Mouse (Mus musculus): ENCODE data around the gene S100a5.

Gene S100a5

DNA sequence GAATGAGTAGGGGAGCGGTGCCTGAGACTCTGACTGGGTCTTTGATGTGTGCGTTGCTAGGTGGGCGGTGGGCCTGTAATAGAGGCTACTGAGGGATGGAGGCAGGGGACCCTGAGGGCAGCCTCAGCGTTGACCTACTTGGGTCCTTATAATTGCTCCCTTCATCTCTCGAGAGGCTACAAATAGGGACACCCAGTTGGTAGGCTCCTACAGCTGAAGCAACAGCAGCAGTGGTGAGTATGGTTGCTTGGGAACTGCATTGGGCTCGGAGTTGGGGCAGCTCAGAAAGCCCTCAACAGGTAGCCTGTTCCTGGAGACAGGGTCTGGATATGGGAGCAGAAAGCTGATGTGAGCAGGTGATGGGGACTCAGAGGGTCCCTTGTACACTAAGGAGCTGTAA is 8.3 kb upstream of the S100a5 start:
- no peak for ATAC-seq (ENCODE audit: low TSS enrichment)

DNA sequence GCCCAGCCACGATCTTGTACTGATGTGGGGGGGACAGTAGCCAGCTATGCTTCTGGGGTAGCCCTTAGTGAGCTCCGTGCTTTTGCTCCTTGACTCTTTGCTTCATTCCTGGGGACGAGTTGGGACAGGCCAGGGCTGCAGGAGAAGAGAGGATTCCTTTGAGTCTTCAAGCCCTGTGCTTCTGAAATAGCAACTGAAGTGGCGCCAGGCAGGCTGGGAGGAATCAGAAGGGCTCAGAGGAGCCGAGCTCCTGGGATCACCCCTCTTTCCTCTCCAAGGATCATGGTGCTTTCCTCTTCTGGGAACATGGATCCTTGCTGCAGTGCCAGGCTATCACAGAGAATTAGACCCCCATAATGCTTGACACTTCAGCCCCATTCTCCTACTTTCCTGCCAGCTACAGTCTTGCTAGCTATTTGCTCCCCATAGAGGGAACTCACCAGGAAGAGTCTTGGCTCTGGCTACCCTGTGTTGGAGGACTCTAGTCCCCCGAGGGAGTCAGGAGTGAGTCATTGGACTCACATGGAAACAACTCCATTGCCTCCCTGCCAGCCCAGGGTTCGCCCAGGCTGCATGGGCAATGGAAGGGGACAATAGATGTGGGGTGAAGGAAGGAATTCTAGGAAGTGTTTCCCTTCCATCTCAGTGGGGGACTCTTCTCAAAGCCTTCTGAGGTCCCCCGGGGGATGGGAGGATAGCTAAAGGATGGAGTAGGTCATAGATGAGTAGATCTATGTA is 7.7 kb upstream of the S100a5 start:
- ATAC-seq (ENCODE audit: low TSS enrichment) = peak; percentile 67

DNA sequence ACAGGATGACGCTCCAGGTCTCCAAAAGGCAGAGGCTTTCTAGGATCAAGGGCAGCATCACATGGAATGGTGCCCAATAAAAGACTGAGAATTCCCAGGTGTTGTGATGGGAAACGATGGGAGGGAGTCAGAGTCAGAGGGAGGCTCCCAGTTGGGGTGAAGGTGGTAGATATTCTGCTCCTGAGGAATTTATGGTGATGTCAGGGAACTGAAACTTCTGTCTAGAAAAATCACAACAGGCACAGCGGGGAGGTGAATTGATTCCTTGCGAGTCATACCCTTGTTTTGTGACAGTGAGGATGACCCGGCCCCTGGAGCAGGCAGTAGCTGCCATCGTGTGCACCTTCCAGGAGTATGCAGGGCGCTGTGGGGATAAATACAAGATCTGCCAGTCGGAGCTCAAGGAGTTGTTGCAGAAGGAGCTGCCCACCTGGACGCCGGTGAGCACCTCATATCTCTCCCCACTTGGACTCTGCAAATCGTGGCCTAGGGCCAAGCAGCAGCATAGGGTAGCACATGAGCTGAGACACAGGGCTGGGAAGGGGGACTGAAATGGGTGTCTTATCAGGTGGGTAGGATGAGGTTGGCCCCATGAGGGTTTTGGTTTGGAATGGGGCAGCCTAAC is 6.7 kb upstream of the S100a5 start, which contains the start of gene Gm42674:
TSS of gene Gm42674 (plus strand) at position 419 of the 625 bp plus-strand sequence.
- ATAC-seq (ENCODE audit: low TSS enrichment) = no peak

DNA sequence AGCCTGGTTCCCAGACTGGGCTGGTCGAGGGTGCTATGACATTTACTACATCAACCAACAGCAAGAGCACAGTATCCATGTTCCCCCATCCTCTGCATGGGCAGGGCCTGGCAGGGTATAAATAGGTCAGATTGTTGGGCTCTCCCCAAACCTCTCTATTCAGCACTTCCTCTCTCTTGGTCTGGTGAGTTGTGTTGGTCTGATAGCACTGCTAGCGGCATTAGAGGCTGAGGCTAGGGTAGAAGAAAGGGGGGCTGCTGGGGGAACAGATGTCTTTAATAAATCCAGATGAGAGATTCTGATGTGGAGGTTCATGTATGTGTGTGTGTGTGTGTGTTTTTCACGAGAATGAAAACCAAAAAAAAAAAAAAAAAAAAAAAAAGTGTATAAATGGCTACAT is 4.7 kb upstream of the S100a5 start, which contains the start of gene S100a4:
TSS of gene S100a4 (plus strand) at position 149 of the 400 bp plus-strand sequence.
- ATAC-seq (ENCODE audit: low TSS enrichment) = no peak

DNA sequence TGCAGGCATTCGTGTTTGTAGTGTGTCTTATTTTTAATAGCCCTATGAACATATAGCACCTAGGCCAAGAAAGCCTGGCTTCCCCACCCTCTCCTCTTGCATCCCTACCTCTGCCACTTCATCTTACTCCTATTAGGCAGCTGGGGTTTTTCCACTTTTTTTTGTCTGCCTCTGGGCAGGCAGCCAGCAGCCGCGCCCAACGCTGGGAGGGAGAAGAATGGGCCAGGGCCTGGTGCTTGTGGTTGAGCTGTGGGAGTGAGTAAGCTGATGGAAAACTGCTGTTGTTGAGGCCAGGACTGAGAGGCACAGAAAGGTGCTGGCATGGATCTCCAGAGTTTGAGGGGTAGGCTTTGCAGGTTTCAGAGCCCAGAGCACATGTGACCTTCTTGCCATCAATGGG is 3.9 kb upstream of the S100a5 start:
- peak; percentile 56 for ATAC-seq (ENCODE audit: low TSS enrichment)

DNA sequence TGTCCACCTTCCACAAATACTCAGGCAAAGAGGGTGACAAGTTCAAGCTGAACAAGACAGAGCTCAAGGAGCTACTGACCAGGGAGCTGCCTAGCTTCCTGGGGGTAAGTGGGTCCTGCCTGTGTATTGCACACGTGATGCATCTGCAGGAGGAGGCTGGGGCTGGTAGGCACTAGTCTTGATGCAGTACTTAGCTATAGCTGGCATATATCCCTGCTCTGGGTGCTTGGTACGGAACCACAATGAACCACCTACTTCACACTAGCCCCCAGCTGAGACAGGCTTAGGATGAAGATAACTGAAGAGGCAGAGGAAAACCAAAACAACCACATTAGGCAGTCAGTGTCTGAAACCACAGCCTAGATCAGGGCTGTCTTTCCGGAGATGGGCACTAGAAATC is 3.3 kb upstream of the S100a5 start:
- peak; percentile 32 for ATAC-seq (ENCODE audit: low TSS enrichment)

DNA sequence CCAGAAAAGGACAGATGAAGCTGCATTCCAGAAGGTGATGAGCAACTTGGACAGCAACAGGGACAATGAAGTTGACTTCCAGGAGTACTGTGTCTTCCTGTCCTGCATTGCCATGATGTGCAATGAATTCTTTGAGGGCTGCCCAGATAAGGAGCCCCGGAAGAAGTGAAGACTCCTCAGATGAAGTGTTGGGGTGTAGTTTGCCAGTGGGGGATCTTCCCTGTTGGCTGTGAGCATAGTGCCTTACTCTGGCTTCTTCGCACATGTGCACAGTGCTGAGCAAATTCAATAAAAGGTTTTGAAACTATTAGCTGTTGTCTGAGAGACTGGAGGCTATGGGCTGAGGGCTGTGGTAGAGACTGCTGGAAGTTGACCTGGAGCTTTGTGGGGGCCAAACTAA is 2.6 kb upstream of the S100a5 start:
- no peak for ATAC-seq (ENCODE audit: low TSS enrichment)

DNA sequence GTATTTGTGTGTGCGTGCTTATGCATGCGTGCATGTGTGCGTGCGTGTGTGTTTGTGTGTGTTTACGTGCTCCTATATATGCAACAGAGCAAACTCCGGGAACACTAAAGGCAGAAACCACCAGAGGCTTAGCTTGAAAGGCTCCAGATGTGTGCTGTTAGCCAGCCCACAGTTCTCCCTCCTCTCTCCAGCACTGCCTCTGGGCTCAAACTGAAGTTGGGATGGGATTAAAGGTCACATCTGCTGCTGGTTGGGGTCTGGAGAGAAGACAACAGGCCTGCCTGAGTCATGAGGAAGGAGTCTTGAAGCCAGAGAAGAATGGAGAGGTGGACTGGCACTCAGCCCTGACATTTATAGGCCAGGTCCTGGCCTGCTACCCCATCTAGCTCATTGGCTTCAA is 2.1 kb upstream of the S100a5 start:
- no peak for ATAC-seq (ENCODE audit: low TSS enrichment)

DNA sequence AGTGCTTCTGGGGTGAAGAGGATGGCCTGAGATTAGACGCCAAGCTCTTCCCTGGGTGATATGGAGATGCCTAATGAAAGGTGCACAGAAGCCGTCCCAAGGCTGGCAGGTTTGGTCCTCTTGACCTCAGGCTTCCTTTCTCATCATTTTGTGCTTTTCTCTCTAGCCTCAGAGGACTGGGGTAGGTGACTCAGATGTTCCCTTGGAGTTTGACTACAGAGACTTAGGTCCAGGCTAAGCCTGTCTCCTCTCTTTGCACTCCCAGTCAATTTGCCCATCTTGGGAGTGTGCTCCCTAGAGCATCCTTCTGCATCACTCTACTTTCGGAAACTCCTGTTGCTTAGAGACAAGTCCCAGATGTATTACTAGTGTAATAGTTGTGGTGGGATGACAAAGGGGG is 962 bp upstream of the S100a5 start:
- ATAC-seq (ENCODE audit: low TSS enrichment) = no peak

DNA sequence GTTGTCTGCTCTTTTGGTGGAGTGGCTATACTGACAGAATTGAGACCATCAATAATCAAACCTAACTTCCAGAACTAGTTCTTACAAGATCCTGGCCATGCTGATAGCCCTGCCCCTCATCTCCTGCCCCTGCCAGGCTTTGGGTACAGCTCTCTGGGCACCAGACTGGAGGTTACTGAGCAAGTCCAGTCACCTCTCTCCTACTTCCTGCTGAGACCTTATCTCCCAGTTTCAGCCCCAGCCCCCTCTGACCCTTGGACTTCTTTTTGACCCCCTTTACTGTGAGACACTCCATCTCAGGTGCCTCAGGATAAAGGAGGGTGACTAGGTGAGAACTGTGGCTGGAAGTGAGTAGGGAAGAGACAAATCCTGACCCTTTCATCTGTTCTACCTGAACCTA is 779 bp downstream of the S100a5 start:
- no peak for ATAC-seq (ENCODE audit: low TSS enrichment)

DNA sequence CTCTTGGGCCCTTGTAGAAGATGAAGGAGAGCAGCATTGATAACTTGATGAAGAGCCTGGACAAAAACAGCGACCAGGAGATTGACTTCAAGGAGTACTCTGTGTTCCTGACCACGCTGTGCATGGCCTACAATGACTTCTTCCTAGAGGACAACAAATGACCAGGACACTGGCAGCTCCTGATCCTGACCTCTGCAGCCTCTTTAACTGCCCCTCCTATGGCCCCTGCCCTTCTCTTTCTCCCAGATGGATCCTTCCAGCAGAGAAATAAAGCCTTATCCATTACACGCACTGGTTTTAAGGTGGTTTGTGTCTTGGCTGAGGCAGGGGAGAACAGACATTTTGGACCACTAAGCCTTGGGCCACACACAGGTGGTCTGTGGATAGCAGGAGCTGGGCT is 3.2 kb downstream of the S100a5 start:
- ATAC-seq (ENCODE audit: low TSS enrichment) = no peak

DNA sequence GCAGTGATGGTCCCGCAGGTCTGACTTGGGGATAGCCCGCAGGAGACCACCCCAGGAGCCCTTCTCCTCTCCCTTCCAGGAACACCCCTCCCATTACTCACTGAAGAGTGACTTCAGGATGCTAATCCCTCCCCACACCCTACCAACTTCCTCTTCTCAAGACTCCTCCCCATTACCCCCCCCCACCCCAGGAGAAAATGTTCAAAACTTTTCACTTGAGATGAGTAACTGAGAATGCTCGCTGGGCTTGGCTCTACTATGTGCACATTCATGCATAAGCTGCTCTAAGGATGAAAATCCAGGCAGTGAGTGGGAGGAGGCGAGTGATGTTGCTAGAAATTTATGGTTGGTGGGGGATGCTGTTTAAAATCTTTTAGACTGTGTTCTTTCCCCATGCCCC is 3.7 kb downstream of the S100a5 start:
- no peak for ATAC-seq (ENCODE audit: low TSS enrichment)

DNA sequence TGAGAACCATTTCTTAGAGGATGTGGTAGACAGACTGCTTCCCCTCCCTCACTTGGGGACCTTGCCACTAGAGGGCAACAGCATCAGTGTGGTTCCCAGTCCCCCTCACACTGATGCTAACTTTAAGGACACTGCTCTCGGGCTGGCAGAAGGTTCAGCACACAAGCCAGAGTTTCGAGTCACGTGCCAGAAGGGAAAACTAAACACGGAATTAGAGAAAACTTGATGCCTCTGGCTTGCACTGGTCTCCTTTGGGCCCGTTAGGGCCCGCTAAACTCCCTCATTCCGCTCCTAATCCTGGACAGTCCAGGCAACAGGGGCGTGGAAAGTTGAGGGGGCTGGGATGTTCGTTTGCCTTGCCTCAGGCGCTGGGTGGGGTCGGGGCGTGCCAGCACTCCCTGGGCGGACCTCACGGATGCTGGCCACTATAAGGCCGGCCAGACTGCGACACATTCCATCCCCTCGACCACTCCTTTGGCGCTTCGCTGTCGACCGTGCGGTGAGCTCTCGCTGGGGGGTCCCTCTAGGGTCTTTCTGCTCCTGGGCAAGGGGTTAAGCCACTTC is 4.5 kb downstream of the S100a5 start, which contains the start of gene S100a6:
TSS of gene S100a6 (plus strand) at position 155 of the 564 bp plus-strand sequence.
- peak; percentile 70 for ATAC-seq (ENCODE audit: low TSS enrichment)

DNA sequence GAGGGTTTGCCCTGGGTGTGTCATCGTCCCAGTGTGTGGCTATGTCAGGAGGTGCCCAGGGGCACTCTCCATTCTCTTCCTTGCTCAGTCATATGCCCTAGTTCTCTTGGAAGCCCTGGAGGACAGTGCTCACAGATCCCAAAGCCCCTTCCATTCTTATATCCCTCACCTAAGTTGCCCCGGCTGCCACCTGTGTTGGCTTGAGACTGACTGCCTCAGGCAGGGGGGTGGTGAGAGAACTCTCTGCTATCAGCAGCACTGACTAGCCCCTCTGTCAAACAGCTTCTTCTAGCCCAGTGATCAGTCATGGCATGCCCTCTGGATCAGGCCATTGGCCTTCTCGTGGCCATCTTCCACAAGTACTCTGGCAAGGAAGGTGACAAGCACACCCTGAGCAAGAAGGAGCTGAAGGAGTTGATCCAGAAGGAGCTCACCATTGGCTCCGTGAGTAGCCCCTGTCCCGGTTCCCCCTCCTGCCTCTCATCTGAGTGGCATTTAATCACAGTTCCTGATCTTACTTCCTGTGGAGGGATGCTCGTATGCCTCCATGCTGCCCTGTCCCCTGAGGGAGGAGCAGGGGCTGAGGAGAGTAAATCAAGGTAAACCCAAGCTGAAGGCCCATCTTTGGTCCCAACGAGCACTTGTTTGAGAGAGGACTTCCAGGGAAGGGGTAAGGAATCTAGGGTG is 5.3 kb downstream of the S100a5 start:
- ATAC-seq (ENCODE audit: low TSS enrichment) = no peak

DNA sequence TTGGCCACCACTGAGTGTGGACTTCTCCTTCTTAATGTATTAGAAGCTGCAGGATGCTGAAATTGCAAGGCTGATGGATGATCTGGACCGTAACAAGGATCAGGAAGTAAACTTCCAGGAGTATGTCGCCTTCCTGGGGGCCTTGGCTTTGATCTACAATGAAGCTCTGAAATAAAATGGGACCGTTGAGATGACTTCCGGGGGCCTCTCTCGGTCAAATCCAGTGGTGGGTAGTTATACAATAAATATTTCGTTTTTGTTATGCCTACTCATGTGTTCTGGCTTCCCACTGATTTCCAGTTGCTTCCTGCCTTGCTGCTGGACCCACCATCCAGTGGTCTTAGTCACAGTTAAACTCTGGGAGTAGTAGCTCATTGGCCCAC is 5.8 kb downstream of the S100a5 start:
- no peak for ATAC-seq (ENCODE audit: low TSS enrichment)

DNA sequence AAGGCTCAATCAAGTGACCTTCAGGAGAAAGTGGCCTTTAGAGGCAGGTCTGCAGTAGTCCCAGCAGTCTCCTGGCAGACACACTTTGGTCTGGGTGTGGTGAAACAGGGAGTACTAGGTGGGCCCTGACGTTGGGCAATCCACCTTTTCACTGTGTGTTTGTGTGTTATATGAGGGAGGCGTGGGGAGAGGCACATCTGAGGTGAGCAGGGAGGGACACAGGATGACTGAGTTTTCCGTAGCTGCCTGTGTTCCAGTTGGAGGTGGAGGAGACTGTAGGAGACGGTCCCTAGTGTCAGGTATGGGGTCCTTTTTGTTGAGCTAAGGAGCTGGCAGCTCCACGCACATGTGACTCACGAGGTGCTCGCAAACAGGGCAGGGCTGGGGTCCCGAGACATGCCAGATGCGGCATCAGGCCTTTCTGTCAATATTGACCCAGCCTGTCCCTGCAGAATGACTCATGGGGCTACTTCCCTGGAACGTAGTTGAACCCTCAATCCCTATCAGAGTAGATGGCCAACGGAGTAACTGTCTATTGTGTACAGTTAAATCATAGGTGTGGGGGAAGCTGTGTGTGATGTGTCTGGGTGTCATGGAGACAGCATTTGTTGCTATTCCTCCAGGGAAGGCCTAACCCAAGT is 6.4 kb downstream of the S100a5 start:
- no peak for ATAC-seq (ENCODE audit: low TSS enrichment)

DNA sequence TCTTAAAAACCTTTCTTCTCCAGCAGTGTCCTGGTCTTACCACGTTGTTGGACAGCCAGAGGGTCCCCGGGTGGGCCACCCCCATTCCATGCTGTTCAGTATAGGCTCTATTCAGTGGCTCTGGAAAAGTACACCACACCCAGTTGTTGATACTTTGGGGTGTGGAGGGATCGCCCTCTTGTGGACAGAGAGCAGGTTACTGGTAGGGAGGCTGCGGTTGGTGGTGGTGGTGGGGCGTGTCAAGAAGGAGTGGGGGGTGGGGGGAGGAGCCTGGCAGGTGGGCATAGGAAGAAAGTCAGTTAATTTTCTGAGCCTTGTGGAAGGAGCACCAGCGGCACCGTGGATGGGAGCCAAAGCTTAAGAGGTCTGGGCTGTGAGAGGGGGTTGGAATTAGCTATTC is 7.1 kb downstream of the S100a5 start:
- peak; percentile 94 for ATAC-seq (ENCODE audit: low TSS enrichment)

DNA sequence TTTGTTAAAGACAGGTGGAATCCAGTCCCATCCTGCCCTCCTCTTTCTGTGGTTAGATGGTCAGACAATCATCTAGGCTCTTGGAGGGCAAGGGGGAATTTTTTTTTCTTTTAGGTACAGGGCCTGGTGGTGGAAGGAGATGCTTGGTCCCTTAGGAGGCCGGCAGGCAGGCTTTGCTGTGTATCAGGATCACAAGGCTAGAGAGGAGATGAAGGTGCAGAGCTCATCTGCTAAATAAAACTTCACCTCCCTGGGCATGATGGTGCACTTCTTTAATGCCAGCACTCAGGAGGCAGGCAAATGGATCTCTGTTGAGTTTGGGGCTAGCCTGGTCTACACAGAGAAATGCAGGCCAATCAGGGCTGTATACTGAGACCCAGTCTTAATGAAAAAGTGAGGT is 7.6 kb downstream of the S100a5 start:
- no peak for ATAC-seq (ENCODE audit: low TSS enrichment)

DNA sequence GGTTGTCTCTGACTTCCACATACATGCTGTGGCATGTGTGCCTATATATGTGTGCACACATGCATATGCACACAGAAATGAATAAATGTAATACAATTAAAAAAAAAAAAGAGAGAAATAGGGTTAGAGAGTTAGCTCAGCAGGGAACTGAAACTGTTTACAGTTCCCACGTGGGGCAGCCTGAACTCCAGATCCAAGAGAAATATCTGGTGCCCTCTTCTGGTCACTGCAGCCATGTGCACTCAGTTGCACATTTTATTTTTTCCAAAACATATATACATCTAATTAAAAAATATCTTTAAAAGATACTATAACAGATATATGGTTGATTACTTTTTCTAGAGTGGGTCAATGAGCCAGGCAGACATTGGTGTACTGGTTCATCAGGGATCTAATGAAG is 9.3 kb downstream of the S100a5 start:
- ATAC-seq (ENCODE audit: low TSS enrichment) = no peak

DNA sequence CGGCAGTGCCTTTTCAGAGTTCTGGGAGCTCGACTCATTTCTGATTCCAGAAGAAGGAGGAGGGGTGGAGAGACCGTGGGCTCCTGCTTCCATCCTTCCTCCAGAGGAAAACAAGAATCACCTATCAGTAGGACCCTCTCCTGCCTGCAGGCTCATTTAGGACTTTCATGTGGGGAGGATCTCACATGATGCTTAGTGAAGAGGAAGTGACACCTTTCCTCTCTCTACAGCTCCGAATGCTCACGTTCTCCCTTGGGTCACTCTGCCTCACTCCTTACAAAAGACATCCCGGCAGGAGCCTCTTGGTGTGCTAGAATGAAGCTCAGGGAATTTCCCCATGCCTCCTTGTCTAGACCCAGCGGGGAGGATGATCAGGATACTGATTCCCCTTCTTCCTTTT is 13.2 kb downstream of the S100a5 start:
- no peak for ATAC-seq (ENCODE audit: low TSS enrichment)

DNA sequence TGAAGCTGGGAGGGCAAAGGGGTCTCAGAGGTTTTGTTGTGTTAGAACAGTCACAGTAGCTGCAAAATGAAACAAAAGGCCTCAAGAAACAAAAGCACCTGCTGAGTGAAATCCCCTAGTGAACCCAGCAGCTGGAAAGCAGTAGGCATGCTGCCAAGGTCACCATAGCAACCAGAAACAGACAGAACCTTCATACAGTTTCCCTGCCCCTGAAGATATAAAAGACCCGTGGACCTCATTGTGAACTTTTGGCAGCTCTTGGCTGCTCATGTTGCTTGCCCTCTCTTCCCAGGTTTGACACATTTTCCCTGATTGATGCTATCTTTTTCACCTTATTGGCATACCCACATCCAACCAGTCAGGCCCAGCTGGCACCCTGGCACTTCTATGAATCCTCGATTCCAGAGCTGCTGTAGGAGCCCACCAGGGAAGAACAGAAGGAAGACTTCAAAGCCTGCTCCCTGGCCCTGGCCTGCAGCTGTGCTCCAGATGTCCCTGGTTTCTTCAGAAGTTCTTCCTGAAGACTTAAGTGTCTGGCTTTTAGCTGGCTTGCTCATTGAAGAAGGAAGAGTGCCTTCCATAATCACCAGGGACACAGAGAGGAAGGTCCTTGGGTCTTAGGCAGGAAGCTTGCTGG is 15.2 kb downstream of the S100a5 start:
- no peak for ATAC-seq (ENCODE audit: low TSS enrichment)

DNA sequence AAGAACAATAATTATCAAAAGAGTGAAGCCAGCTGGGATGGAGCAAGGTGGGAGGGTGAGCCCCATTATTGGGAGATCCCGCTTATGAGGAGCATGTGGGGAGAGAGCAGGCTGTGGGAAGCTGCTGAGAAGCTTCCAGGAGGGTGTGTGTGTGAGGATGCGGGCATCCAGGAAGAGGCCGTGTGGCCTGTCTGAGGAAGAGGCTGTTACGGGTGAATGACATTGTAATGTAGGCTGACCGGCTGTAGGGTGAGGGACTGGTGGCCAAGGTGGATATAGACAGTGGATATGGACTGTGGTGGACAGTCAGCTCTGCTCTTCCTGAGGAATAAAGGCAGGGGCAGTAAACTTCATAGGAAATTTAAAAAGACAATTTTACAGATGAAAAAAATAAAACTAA is 17.2 kb downstream of the S100a5 start:
- ATAC-seq (ENCODE audit: low TSS enrichment) = no peak
